Mouse (Mus musculus) layer of hippocampus, postnatal 25 days (tissue): ENCODE data around the gene Ppp4r3b. TPM values are rescaled to one million over a fixed set of nuclear protein-coding genes. Genes with fewer than 3 reads are reported as not detected.

Experiments
- DNase-seq, 2 experiments: peaks; one replicate each; pipeline ENCODE4 v3.0.0; 2022; ENCODE audit warnings: mixed read lengths in 2 of 2, low spot score in 1 of 2; ENCODE audit errors: extremely low spot score in 1 of 2
- total RNA-seq, 2 experiments: library from RNA; stranded (reverse); gene quantifications; 2 replicates each; pipeline ENCODE4 v1.2.3; 2021

The Ppp4r3b gene
- total RNA-seq, 2 experiments from 2014 or later, result 58.4 to 61.4 TPM

GRCm38 (mm10) chr11:29237364-29237763, 64.7 kb downstream of the Ppp4r3b start:
- DNase-seq, result no peak

GRCm38 (mm10) chr11:29238047-29238446, 65.4 kb downstream of the Ppp4r3b start:
- no peak for DNase-seq

DNA sequence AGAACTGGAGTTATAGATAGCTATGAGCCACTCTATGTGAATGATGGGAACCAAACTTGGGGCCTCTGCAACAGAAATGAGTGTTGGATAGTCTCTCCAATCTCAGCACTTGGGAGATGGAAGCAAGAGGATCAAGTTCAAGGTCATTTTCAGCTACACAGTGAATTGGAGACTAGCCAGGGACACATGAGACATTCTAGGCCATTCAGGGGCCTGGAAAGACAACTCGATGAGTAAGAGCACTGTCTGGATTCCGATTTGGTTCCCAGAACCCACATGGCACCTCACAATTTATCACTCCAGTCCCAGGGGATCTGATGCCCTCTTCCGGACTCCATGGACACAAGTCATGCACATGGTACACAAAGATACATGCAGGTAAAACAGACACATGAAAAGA, 65.9 kb downstream of the Ppp4r3b start:
- DNase-seq, result no peak

DNA sequence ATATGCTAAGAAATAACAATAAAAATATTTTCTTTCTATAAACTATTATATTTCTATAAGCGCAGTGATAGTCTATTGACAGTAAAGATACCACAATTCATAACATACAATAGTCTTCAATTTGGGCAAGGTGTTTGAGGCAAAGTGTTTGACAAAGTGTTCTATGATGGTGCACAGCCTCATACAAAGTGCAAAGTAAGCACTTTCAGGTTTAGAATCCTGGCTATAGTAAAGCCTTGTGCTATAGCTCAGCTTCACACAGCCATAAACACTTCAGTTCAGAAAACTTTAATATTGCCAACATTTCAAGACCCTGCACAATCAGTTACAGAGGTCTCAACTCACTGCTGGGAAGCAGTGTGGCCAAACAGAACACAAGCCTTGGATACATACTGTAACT, 66.7 kb downstream of the Ppp4r3b start:
- DNase-seq, result no peak

- DNase-seq, result no peak
Observed at GRCm38 (mm10) chr11:29241961-29242360, 69.3 kb downstream of the Ppp4r3b start.

GRCm38 (mm10) chr11:29245988-29246387, 73.3 kb downstream of the Ppp4r3b start:
- DNase-seq, result no peak

GRCm38 (mm10) chr11:29246883-29247650, 74.4 kb downstream of the Ppp4r3b start, which contains the start of gene Cfap36:
Gene Cfap36 (minus strand): TSS chr11:29247409.
- peak; percentile 73 for DNase-seq

DNA sequence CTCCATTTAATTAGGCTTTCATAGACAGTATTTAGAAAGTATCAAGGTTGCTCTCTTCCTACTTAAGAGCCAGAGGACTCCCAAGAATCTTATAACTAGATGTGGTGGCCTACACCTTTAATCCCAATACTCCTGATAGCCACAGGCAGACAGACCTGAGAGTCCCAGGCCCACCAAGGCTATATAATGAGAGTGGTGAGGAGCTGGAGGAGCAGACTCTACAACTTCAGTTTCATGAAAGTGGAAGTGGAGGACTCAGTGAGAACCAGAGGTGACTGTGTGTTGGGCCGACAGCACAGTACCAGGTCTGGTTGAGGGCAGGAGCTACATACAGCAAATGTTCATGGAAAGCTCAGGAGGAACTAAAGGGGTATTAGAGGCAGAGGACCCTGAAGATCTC, 75.0 kb downstream of the Ppp4r3b start:
- no peak for DNase-seq

DNA sequence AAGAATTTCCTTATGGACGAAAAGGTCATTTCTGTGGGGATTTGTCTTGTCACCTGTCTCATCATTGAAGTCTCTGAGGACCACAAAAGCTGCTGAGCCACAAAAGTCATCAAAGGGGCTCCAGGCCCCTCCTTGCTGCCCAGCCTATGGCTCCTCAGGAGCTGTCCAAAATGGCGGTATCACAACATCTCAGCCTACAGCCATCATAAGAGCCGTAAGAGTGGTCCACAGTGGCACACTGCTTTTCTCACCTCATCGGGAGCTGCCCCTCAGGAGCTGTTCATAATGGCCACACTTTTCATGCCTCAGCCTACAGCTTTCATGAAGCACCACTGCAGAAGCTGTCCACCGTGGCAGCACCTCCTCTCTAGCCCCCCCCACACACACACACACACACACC, 75.7 kb downstream of the Ppp4r3b start:
- no peak for DNase-seq

GRCm38 (mm10) chr11:29254643-29255042, 82.0 kb downstream of the Ppp4r3b start:
- DNase-seq, result no peak

GRCm38 (mm10) chr11:29267824-29268223, 95.1 kb downstream of the Ppp4r3b start:
- DNase-seq, result peak in 1 of 2 experiments; percentile 57

Other genes starting within 250 kb of the Ppp4r3b start
- 10 to 100 TPM; 23.3 to 29.7 TPM for gene Pnpt1, start 42.1 kb upstream of the Ppp4r3b start, total RNA-seq
- 100 to 1,000 TPM; 123 to 129 TPM for gene Cfap36, start 74.5 kb downstream of the Ppp4r3b start, total RNA-seq
- 10 to 100 TPM; 59.4 to 70.6 TPM for gene Ccdc88a, start 200.8 kb downstream of the Ppp4r3b start, total RNA-seq